Mouse (Mus musculus) heart, embryonic 15.5 days (tissue): ENCODE results near the gene Ptp4a2. TPM values are rescaled to one million over a fixed set of nuclear protein-coding genes. Genes with fewer than 3 reads are reported as not detected.
"Not testable (repeated sequence)": the region's sequence is repeated elsewhere in the genome, so short reads cannot be mapped to it uniquely, and the experiment has no call there.

ENCODE experiments used
- ATAC-seq: fragments of 200-750 bp; cut with Nextera tagmentation; replicated peaks from 2 replicates; pipeline ENCODE4 v1.8.0; 2017; ENCODE audit warnings: low read depth, moderate TSS enrichment; ENCODE audit not compliant: insufficient number of reproducible peaks, insufficient read depth, low FRiP score
- H3K27ac ChIP-seq: fragments of 300-500 bp; sonication (generic); 2 replicates; pipeline ENCODE4 v1.5.1; 2015; ENCODE audit warnings: mild to moderate bottlenecking, inconsistent platforms
- H3K27me3 ChIP-seq: fragments of 300-500 bp; sonication (generic); 2 replicates; pipeline ENCODE4 v1.6.1; 2015; ENCODE audit warnings: inconsistent platforms
- H3K36me3 ChIP-seq: fragments of 300-500 bp; sonication (generic); 2 replicates; pipeline ENCODE4 v1.6.1; 2015; ENCODE audit warnings: mild to moderate bottlenecking, inconsistent platforms
- H3K4me1 ChIP-seq: fragments of 300-500 bp; sonication (generic); replicated peaks from 2 replicates; pipeline ENCODE4 v1.6.1; 2015; ENCODE audit warnings: inconsistent platforms
- H3K4me2 ChIP-seq: fragments of 300-500 bp; sonication (generic); 2 replicates; pipeline ENCODE4 v1.6.1; 2015; ENCODE audit warnings: inconsistent platforms, mild to moderate bottlenecking, moderate library complexity
- H3K4me3 ChIP-seq: fragments of 300-500 bp; sonication (generic); 2 replicates; pipeline ENCODE4 v1.5.1; 2015; ENCODE audit warnings: mild to moderate bottlenecking, inconsistent platforms
- H3K9ac ChIP-seq: fragments of 300-500 bp; sonication (generic); 2 replicates; pipeline ENCODE4 v1.6.1; 2015; ENCODE audit warnings: mild to moderate bottlenecking, inconsistent platforms
- H3K9me3 ChIP-seq: fragments of 300-500 bp; sonication (generic); replicated peaks from 2 replicates; pipeline ENCODE4 v1.6.1; 2016; ENCODE audit warnings: inconsistent platforms
- WGBS: fragments of 180-500 bp; shearing (Covaris S2); methylation state at CpG from one replicate; pipeline ENCODE4 v1.1.7; 2015; ENCODE audit warnings: mixed read lengths; 5-methylcytosine and 5-hydroxymethylcytosine counted together
- microRNA-seq: library from miRNA; unstranded; fragments of <30 nt; microRNA quantifications from one replicate; pipeline ENCODE4, GENCODE M21; 2016
- polyA plus RNA-seq: library from polyadenylated mRNA; unstranded; fragments of >200 nt; fragmentation: Nextera tagmentation; extraction: Ambion mirVana; gene quantifications from 2 replicates; pipeline ENCODE4 v1.2.1, GENCODE M21; 2015

Gene Ptp4a2
- polyA plus RNA-seq, 1 experiment from 2014 or later, result 442 TPM

DNA sequence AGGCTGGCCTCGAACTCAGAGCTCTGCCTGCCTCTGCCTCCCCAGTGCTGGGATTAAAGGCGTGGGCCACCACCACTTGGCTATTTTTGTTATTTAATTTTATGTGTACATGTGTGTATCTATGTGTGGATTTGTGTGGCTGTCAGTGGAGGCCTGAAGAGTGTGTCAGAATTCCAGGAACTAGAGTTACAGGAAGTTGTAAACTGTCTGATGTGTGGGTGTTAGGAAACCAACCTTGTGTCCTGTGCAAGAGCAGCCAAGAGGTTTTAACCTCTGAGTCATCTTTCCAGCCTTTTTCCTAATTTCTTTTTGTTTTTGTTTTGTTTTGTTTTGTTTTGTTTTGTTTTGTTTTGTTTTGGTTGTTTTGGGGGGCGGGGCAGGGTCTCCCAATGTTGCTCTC, 83.8 kb downstream of the Ptp4a2 start:
- no peak overlapping the region for H3K9ac ChIP-seq
- no peaks in the 10 kb centered on the region for H3K27me3 ChIP-seq
- H3K36me3 ChIP-seq, result no peaks in the 10 kb centered on the region
- no peaks in the 10 kb centered on the region for H3K9me3 ChIP-seq
- H3K27ac ChIP-seq, result no peak overlapping the region
- H3K4me2 ChIP-seq, result no peak overlapping the region
- ATAC-seq, result no peak
- no peak overlapping the region for H3K4me3 ChIP-seq
- H3K4me1 ChIP-seq, result no peaks in the 10 kb centered on the region
- whole genome bisulfite sequencing, result 92% methylated on average over 3 of the region's 3 CpGs

DNA sequence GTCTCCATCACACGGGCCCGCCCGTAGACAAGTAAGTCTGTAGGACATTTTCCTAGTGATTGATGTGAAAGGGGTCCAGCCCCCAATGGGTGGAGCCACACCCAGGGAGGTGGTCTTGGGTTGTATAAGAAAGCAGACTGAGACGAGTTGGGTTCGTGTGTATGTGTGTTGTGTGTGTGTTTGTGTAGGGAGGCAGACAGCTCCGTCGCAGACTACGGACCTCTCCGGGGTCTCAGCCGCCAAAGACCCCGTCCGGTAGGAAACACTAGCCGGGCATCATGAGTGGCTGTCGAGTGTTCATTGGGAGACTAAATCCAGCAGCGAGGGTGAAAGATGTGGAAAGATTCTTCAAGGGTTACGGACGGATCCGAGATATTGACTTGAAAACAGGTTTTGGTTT, 87.8 kb downstream of the Ptp4a2 start:
- H3K27ac ChIP-seq, H3K4me2 ChIP-seq, H3K27me3 ChIP-seq, H3K9me3 ChIP-seq, H3K36me3 ChIP-seq, H3K4me3 ChIP-seq, H3K9ac ChIP-seq, ATAC-seq: not testable (repeated sequence)
- peaks cover 15% of the 10 kb centered on the region for H3K4me1 ChIP-seq
- WGBS, result 94% methylated on average over 18 of the region's 18 CpGs

Small RNAs within 50 kb of the gene (microRNA-seq; reads per million reads assigned to microRNA genes)
- gene Gm28017, result not detected

Other genes with a start within 250 kb of the Ptp4a2 start
- gene Lck, start 237.6 kb upstream of the Ptp4a2 start, polyA plus RNA-seq, result 6.8 and 62.1 TPM in 2 replicates
- gene Fam167b, start 232.7 kb upstream of the Ptp4a2 start, polyA plus RNA-seq, result 4.4 and 5.0 TPM in 2 replicates
- gene Eif3i, start 210.6 kb upstream of the Ptp4a2 start, polyA plus RNA-seq, result 151 and 175 TPM in 2 replicates
- 136 and 147 TPM in 2 replicates for gene Tmem234, start 210.6 kb upstream of the Ptp4a2 start, polyA plus RNA-seq
- gene Dcdc2b, start 197.0 kb upstream of the Ptp4a2 start, polyA plus RNA-seq, result 1.7 and 2.1 TPM in 2 replicates
- gene Iqcc, start 192.1 kb upstream of the Ptp4a2 start, polyA plus RNA-seq, result 19.0 and 22.9 TPM in 2 replicates
- gene Ccdc28b, start 187.3 kb upstream of the Ptp4a2 start, polyA plus RNA-seq, result 47.3 and 52.4 TPM in 2 replicates
- gene Txlna, start 170.2 kb upstream of the Ptp4a2 start, polyA plus RNA-seq, result 38.4 and 50.8 TPM in 2 replicates
- 13.6 and 16.6 TPM in 2 replicates for gene Kpna6, start 138.5 kb upstream of the Ptp4a2 start, polyA plus RNA-seq
- gene Tmem39b, start 114.4 kb upstream of the Ptp4a2 start, polyA plus RNA-seq, result 6.1 and 7.4 TPM in 2 replicates
- 64.8 and 73.1 TPM in 2 replicates for gene Khdrbs1, start 68.9 kb upstream of the Ptp4a2 start, polyA plus RNA-seq
- gene Spocd1, start 118.0 kb downstream of the Ptp4a2 start, polyA plus RNA-seq, result 0.30 and 0.31 TPM in 2 replicates
- 1.3 and 2.2 TPM in 2 replicates for gene Adgrb2, start 173.7 kb downstream of the Ptp4a2 start, polyA plus RNA-seq
- 36.5 and 55.2 TPM in 2 replicates for gene Col16a1, start 236.6 kb downstream of the Ptp4a2 start, polyA plus RNA-seq